Mouse (Mus musculus): ENCODE measurements around the gene Rbm33. TPM values are rescaled to one million over a fixed set of nuclear protein-coding genes. Genes with fewer than 3 reads are reported as not detected.
A peak's percentile ranks its signal among the peaks of the same experiment; 100 is the strongest.

Gene Rbm33
- polyA plus RNA-seq, 1 experiment from 2014 or later = 15.0 TPM

DNA sequence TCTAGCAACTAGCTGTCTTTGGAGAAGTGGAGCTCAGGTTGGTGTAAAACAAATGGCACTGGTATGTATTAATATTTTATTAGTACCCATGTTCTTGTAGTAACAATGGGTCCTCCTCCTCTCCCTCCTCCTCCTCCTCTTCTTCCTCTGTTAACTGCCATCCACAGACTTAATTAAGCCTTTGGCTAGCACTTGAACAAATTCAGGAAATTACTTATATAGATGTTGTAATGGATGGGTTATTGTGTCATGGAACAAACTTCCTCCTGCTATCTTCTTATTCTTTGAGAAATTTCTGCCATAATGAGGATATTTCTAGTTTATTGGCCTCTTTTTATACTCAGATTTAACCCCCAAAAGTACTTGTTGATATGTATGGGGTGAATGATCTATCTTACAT, 60.4 kb downstream of the Rbm33 start:
- DNase-seq (ENCODE audit: low spot score) (no peak), ATAC-seq (ENCODE audit: low read depth) (no peak)
- no peaks in the 10 kb centered on the region for H3K9me3 ChIP-seq (ENCODE audit: control insufficient read depth, low read length)
- no peaks in the 10 kb centered on the region for H3K27me3 ChIP-seq (replicated peaks; ENCODE audit: control insufficient read depth, insufficient read depth, low read length)
- H3K27ac ChIP-seq (replicated peaks; ENCODE audit: low read depth, low read length) = no peak overlapping the region
- no peak overlapping the region for H3K4me2 ChIP-seq (ENCODE audit: low read depth, low read length)
- H3K36me3 ChIP-seq (ENCODE audit: control insufficient read depth, insufficient read depth, low read length) = peaks cover 46% of the 10 kb centered on the region
- no peak overlapping the region for H3K9ac ChIP-seq (ENCODE audit: low read depth, low read length)
- no peaks in the 10 kb centered on the region for H3K4me1 ChIP-seq (ENCODE audit: control insufficient read depth, insufficient read depth, low read length)
- H3K4me3 ChIP-seq (ENCODE audit: low read depth, low read length) = no peak overlapping the region

DNA sequence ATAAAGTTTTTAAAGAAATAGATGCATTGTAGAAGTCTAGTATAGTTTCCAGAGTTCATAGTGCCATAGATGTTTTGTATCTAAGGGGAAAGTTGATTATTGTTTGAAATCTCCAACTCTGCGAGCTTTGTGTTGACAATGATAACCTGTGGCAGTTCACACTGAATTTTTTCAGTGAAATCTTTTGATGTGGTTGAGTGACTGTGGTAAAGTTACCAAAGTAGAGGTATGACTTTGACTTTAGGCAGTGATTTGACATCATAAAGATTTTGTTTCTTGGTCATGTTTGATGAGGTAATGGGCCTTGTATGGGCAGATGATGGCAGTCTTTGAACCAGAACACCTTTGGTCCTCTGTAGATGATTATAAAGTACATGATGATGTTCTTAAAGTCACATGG, 65.4 kb downstream of the Rbm33 start:
- no peak overlapping the region for H3K27ac ChIP-seq (replicated peaks; ENCODE audit: low read depth, low read length)
- H3K4me2 ChIP-seq (ENCODE audit: low read depth, low read length) = no peak overlapping the region
- DNase-seq (ENCODE audit: low spot score) = no peak
- no peaks in the 10 kb centered on the region for H3K27me3 ChIP-seq (replicated peaks; ENCODE audit: control insufficient read depth, insufficient read depth, low read length)
- no peak for ATAC-seq (ENCODE audit: low read depth)
- H3K4me3 ChIP-seq (ENCODE audit: low read depth, low read length) = no peak overlapping the region
- no peak overlapping the region for H3K9ac ChIP-seq (ENCODE audit: low read depth, low read length)
- no peaks in the 10 kb centered on the region for H3K4me1 ChIP-seq (ENCODE audit: control insufficient read depth, insufficient read depth, low read length)
- H3K9me3 ChIP-seq (ENCODE audit: control insufficient read depth, low read length) = no peaks in the 10 kb centered on the region
- 76% methylated on average over 1 of the region's 1 CpGs for WGBS
- peaks cover 43% of the 10 kb centered on the region for H3K36me3 ChIP-seq (ENCODE audit: control insufficient read depth, insufficient read depth, low read length)

DNA sequence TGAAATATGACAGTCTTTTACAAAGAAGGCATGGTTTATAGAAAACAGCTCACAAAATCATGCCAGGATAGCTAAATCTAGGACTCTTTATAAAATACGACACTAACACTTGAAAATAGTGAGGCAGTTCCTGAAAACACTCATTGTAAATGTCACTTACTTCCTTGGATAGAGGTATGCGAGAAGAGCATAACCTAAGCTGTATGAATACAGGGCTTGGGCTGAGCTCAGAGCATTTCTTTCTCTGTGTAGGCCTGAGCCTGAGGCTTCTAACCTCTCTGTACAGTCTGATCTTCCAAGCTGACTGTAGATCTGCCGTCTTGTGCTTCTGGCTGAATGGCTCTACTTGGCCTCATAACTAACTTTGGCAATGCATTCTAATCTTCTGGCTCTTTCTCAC, 69.9 kb downstream of the Rbm33 start:
- peaks cover 67% of the 10 kb centered on the region for H3K36me3 ChIP-seq (ENCODE audit: control insufficient read depth, insufficient read depth, low read length)
- no peak for ATAC-seq (ENCODE audit: low read depth)
- no peaks in the 10 kb centered on the region for H3K4me1 ChIP-seq (ENCODE audit: control insufficient read depth, insufficient read depth, low read length)

DNA sequence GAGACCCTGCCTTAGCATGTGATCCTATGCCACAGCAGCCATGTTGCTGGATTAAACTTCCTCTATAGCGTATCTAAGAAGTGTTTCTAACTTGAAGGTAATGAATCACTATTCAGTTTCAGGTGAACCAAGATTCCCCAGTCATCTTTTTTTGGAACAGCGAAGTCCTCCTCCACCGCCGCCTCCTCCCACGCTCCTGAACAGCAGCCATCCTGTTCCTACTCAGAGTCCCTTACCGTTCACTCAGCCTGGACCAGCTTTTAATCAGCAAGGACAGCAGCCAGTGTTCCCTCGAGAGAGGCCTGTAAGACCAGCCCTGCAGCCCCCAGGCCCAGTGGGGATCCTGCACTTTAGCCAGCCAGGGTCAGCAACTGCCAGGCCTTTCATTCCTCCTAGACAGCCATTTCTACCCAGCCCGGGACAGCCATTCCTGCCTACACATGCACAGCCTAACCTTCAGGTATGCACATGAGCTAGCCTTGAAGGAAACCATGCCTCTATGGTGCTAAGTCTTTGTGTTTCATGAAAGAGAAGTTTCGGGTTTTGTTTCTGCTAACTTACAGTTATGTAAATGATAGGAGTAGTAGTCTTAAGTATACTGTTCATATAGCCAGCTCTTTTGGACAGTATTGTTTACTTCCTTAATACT, 70.7 kb downstream of the Rbm33 start:
- H3K4me1 ChIP-seq (ENCODE audit: control insufficient read depth, insufficient read depth, low read length) = no peaks in the 10 kb centered on the region
- no peaks in the 10 kb centered on the region for H3K27me3 ChIP-seq (replicated peaks; ENCODE audit: control insufficient read depth, insufficient read depth, low read length)
- no peak overlapping the region for H3K27ac ChIP-seq (replicated peaks; ENCODE audit: low read depth, low read length)
- no peaks in the 10 kb centered on the region for H3K9me3 ChIP-seq (ENCODE audit: control insufficient read depth, low read length)
- H3K4me3 ChIP-seq (ENCODE audit: low read depth, low read length) = no peak overlapping the region
- no peak overlapping the region for H3K4me2 ChIP-seq (ENCODE audit: low read depth, low read length)
- ATAC-seq (ENCODE audit: low read depth) (no peak), DNase-seq (ENCODE audit: low spot score) (no peak)
- H3K9ac ChIP-seq (ENCODE audit: low read depth, low read length) = no peak overlapping the region
- 90% methylated on average over 9 of the region's 9 CpGs for WGBS
- H3K36me3 ChIP-seq (ENCODE audit: control insufficient read depth, insufficient read depth, low read length) = peaks cover 63% of the 10 kb centered on the region

More for the DNA sequence above, 69.9 kb downstream of the Rbm33 start:
- Histone ChIP-seq H3K27ac (replicated peaks; ENCODE audit: low read depth, low read length) (no peak overlapping the region), H3K4me2 (ENCODE audit: low read depth, low read length) (no peak overlapping the region), H3K9ac (ENCODE audit: low read depth, low read length) (no peak overlapping the region), H3K9me3 (ENCODE audit: control insufficient read depth, low read length) (no peaks in the 10 kb centered on the region), H3K4me3 (ENCODE audit: low read depth, low read length) (no peak overlapping the region), H3K27me3 (replicated peaks; ENCODE audit: control insufficient read depth, insufficient read depth, low read length) (no peaks in the 10 kb centered on the region)
- no peak for DNase-seq (ENCODE audit: low spot score)
- 89% methylated on average over 3 of the region's 3 CpGs for WGBS

DNA sequence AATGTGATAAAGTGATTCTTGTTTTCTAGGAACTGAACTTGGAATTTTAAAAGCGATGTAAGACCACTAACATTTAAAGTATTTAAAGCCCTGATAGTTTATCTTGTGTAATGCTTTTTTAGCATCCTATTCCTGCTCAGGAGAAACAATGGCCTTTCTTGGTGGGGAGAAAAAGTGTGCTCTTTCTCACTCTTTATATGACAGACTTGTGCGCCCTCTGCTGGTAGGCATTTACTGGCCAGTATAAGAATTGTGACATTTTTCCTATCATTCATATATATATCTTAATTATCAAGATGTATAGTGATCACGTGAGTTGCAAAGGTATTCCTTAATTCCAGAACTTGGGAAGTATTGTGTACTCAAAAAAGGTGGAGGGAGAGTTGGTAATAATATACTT, 71.3 kb downstream of the Rbm33 start:
- Histone ChIP-seq H3K4me1 (ENCODE audit: control insufficient read depth, insufficient read depth, low read length) (no peaks in the 10 kb centered on the region), H3K36me3 (ENCODE audit: control insufficient read depth, insufficient read depth, low read length) (peaks cover 64% of the 10 kb centered on the region), H3K9me3 (ENCODE audit: control insufficient read depth, low read length) (no peaks in the 10 kb centered on the region), H3K9ac (ENCODE audit: low read depth, low read length) (no peak overlapping the region), H3K27ac (replicated peaks; ENCODE audit: low read depth, low read length) (no peak overlapping the region), H3K4me2 (ENCODE audit: low read depth, low read length) (no peak overlapping the region), H3K4me3 (ENCODE audit: low read depth, low read length) (no peak overlapping the region), H3K27me3 (replicated peaks; ENCODE audit: control insufficient read depth, insufficient read depth, low read length) (no peaks in the 10 kb centered on the region)
- DNase-seq (ENCODE audit: low spot score) (peak; percentile 79), ATAC-seq (ENCODE audit: low read depth) (peak; percentile 56; the same call in 1 of the 2 replicates)
- WGBS = 58% methylated on average over 3 of the region's 3 CpGs

DNA sequence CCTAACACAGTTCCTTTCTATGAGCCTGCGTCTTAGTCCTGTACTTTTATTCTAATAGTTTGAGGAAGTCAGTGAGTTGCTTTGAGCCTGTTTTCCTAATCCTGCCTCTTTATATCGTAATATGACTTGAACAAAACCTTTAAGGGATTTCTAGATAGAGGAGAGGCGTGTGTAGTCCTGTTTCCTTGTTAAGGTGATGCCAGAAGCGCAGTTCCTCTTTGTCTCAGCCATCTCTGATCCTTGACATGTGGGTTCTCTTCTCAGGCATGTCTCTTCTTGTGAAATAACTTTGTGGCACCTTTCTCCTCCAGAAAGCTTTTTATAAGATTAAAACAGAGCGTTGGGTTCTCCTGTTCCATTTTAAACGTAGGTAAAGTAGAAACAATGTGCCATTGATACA, 73.3 kb downstream of the Rbm33 start:
- Histone ChIP-seq H3K4me2 (ENCODE audit: low read depth, low read length) (no peak overlapping the region), H3K4me1 (ENCODE audit: control insufficient read depth, insufficient read depth, low read length) (no peaks in the 10 kb centered on the region), H3K4me3 (ENCODE audit: low read depth, low read length) (no peak overlapping the region), H3K9me3 (ENCODE audit: control insufficient read depth, low read length) (no peaks in the 10 kb centered on the region), H3K27ac (replicated peaks; ENCODE audit: low read depth, low read length) (no peak overlapping the region), H3K9ac (ENCODE audit: low read depth, low read length) (no peak overlapping the region), H3K27me3 (replicated peaks; ENCODE audit: control insufficient read depth, insufficient read depth, low read length) (no peaks in the 10 kb centered on the region), H3K36me3 (ENCODE audit: control insufficient read depth, insufficient read depth, low read length) (peaks cover 80% of the 10 kb centered on the region)
- peak; percentile 72 for ATAC-seq (ENCODE audit: low read depth)
- WGBS = 83% methylated on average over 6 of the region's 6 CpGs
- DNase-seq (ENCODE audit: low spot score) = peak; percentile 63

DNA sequence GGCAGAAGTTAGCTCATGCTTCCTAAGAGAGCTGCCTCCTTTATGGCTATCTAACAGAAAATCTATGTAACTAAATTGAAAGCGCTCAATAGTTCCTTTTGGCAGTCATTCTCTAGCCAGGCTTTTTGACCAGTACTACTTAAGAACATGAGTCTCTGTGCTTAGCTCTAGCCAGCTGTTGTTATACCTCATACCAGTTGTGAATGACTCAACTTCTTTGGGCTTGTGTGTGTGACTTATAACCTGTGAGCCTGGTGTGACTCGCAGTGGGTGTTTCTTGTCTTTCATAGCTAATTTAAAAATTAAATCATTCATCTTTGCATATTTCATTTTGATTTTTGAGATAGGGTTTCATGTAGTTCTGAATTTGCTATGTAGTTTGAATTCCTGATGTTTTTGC, 80.4 kb downstream of the Rbm33 start:
- Histone ChIP-seq H3K27ac (replicated peaks; ENCODE audit: low read depth, low read length) (no peak overlapping the region), H3K9me3 (ENCODE audit: control insufficient read depth, low read length) (no peaks in the 10 kb centered on the region), H3K36me3 (ENCODE audit: control insufficient read depth, insufficient read depth, low read length) (peaks cover 67% of the 10 kb centered on the region), H3K27me3 (replicated peaks; ENCODE audit: control insufficient read depth, insufficient read depth, low read length) (no peaks in the 10 kb centered on the region), H3K4me3 (ENCODE audit: low read depth, low read length) (no peak overlapping the region), H3K9ac (ENCODE audit: low read depth, low read length) (no peak overlapping the region), H3K4me1 (ENCODE audit: control insufficient read depth, insufficient read depth, low read length) (no peaks in the 10 kb centered on the region), H3K4me2 (ENCODE audit: low read depth, low read length) (no peak overlapping the region)
- DNase-seq (ENCODE audit: low spot score) = no peak
- WGBS = 95% methylated on average over 2 of the region's 2 CpGs
- no peak for ATAC-seq (ENCODE audit: low read depth)

DNA sequence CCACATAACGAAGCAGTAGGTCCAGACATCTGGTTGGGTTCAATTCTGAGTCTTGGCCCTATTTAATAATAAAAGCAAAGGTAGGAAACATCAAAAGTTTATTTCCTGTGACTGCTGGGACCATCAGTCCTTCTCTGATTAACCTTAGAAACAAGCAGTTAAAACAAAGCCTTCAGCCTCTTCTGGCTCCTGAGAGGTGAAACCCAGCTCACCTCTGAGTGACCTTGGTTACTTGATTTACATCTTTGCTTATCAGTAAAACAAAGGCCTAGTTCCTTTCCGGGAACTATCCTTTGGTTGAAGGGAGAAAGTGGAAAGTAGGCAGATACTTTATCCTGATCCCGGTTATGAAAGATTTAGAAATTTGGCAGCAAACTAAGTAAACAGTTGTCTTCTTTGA, 81.8 kb downstream of the Rbm33 start:
- Histone ChIP-seq H3K4me2 (ENCODE audit: low read depth, low read length) (no peak overlapping the region), H3K9me3 (ENCODE audit: control insufficient read depth, low read length) (no peaks in the 10 kb centered on the region), H3K4me1 (ENCODE audit: control insufficient read depth, insufficient read depth, low read length) (no peaks in the 10 kb centered on the region), H3K9ac (ENCODE audit: low read depth, low read length) (no peak overlapping the region), H3K27me3 (replicated peaks; ENCODE audit: control insufficient read depth, insufficient read depth, low read length) (no peaks in the 10 kb centered on the region), H3K36me3 (ENCODE audit: control insufficient read depth, insufficient read depth, low read length) (peaks cover 58% of the 10 kb centered on the region), H3K4me3 (ENCODE audit: low read depth, low read length) (no peak overlapping the region), H3K27ac (replicated peaks; ENCODE audit: low read depth, low read length) (no peak overlapping the region)
- WGBS = 76% methylated on average over 3 of the region's 3 CpGs
- no peak for DNase-seq (ENCODE audit: low spot score)
- ATAC-seq (ENCODE audit: low read depth) = no peak

DNA sequence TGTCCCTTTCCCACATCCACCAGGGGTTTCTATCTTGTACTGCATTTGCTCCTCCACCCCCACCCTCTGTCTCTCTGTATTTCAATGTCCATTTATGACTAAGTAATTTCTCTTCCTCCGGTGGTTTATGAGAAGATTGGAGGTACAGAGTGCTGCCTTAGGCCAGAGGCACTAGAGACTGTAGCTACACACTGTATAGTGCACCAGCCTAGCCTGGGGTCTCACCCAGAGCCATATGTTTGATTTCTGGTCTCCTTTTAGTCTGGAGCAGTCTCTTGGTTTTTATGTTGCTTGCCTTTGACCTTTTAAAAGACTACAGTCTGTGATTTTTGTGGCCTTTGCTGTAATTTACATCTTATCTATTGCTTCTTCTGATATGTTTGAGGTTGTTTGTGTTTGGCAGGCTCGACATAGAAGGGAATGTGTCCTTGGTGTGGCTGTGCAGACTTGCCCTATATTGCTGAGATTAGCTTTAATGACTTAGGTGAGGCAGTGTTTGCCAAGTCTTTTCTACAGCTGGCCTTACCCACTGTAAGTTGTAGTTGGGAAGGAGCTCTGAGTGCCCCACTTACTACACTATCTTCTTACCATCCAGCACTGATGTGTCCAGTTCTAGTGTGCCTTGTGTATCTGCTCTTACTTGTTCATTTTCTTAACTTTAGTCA, 82.7 kb downstream of the Rbm33 start:
- Histone ChIP-seq H3K4me3 (ENCODE audit: low read depth, low read length) (no peak overlapping the region), H3K4me2 (ENCODE audit: low read depth, low read length) (no peak overlapping the region), H3K4me1 (ENCODE audit: control insufficient read depth, insufficient read depth, low read length) (no peaks in the 10 kb centered on the region), H3K27ac (replicated peaks; ENCODE audit: low read depth, low read length) (no peak overlapping the region), H3K9me3 (ENCODE audit: control insufficient read depth, low read length) (no peaks in the 10 kb centered on the region), H3K27me3 (replicated peaks; ENCODE audit: control insufficient read depth, insufficient read depth, low read length) (no peaks in the 10 kb centered on the region), H3K36me3 (ENCODE audit: control insufficient read depth, insufficient read depth, low read length) (peaks cover 50% of the 10 kb centered on the region), H3K9ac (ENCODE audit: low read depth, low read length) (no peak overlapping the region)
- no peak for ATAC-seq (ENCODE audit: low read depth)
- 90% methylated on average over 2 of the region's 2 CpGs for WGBS
- DNase-seq (ENCODE audit: low spot score) = no peak

Measured in embryonic facial prominence, embryonic 14.5 days (tissue).